Mouse (Mus musculus): Measurements from ENCODE around the gene Nkx2-1.

Nkx2-1 gene

DNA sequence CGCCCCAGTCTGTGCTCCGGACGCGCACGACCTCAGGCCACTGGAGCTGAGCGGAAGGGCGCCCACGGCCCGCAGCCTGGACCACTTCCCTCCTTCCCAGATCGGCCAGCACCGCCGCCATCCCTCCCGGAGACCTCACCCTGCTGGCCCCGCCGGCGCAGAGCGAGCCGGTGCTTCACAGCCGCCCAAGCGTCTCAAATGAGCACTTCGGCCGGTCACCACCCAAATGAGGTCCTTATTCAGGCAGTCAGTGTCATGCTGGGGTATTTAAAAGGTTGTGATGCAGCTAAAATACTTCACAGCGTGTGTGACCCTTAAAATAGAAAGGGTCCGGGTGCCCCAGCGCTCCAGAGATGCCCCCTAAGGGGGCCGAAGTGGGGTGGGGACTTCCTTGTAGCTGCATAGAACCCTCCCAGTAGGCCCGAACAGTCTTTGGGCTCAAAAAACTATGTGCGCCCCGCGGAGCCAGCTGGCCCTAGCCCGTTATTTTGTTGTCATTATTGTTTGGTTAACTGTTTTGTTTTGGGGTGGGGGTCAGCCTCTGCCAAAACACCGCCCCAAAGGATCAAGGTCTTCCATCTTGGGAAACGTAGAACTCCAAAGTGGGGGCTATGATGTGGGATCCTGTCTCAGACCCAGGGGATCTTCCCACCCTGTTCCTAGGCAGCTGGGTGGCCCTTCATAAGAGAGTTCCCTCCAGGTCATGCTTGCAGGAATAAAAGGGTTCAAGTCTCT is 15.4 kb downstream of the Nkx2-1 start:
- DNase-seq = no peak

DNA sequence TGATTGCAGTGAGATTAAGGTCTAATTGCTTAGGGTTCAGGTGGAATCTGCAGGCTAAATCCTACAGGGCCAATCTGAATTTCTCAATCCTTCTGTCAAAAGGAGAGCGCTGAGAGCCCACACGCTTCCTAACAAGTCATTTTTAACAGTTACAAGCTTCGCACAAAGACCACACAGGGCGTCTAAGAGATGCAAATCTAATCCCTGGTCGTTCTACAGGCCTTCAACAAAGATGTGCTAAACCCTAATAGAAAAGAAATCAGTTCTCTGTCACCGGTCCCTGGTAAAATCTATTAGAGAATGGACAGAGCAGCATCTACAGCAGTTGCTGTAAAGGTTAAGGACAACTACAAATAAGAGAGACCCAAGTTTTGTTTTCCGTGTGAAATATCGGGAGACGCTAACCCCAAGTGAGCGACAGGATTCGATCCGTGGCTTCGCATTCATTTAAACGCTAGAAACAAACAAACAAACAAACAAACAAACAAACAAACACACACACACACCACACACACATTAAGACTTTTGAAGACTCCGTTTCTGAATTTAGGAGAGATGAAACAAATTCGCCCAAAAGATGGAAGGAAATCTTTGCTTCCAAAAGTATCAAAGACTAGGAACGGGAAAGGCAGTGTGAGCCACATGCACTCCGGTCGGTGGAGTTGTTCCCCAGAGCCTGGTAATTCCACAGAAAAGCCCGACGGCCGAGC is 16.2 kb downstream of the Nkx2-1 start:
- DNase-seq = no peak

DNA sequence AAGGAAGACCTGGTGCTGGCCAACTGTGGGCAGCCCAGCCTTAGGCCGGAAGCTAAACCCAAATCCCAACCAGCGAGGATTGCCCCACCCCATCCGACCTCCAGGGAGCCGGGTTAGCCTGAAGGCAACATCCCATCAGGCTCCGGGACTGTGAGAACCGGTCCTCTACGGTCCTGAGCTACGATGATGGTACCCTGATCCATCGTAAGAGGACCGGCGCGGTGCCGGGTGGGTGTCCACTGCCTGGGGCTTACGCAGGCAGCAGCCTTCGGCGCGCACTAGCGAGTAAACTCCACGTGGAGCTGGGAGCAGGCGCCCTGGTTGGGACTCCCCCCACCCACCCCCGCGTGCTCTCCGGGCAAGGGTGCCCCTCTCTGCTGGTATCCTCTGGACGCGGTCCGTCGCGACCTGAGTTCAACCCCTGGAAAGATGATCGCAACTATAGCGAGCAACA is 16.9 kb downstream of the Nkx2-1 start:
- no peak for DNase-seq

DNA sequence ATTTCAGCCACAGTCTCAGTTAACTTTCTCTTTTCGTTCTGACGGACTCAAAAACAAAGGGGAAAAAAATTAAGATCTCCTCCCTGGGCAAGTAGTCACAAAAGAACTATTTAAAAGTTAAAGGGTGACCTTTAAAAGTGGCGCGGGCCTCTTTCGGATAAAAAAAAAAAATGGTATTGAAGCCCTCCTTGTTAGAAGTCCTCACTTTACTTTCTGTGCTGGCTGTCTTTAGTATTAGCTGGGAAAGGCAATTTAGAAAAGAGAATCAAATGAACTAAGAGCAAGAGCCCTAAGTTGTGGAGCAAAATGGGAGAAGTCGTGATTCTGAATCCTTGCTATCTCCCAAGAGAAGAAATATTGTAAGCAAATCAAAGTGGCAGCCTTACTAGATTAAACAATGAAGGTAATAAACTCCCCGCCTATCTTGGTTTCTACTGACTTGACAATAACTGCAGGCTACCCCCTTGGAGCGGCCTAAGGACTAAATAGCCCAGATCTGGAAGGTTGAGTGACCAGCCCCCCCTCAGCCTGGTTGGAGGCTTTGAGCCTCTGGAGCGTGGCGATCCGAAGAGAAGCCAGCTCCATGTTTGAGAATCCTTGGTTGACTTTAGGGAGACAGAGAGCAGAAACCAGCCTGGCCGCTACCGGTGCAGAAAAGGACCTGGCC is 17.5 kb downstream of the Nkx2-1 start:
- DNase-seq = no peak

DNA sequence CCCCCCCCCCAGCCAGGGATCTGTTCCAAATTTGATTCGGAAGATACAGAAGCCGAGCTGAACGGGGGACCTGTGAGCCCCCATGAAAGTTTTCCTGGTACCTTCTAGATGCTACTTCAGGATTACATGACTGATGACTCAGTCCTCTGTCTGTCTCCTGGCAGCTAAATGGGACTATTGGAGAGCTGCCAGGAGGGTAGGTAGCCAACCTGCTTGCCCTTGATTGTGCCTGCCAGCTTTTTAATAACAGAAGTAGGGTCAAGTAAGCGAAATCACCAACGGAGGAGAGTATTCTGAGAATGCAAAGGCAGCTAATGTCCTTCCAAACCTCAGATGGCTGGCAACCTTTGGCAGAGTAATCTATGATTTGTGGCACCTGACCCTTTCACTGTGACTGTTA is 18.5 kb downstream of the Nkx2-1 start:
- no peak for DNase-seq

DNA sequence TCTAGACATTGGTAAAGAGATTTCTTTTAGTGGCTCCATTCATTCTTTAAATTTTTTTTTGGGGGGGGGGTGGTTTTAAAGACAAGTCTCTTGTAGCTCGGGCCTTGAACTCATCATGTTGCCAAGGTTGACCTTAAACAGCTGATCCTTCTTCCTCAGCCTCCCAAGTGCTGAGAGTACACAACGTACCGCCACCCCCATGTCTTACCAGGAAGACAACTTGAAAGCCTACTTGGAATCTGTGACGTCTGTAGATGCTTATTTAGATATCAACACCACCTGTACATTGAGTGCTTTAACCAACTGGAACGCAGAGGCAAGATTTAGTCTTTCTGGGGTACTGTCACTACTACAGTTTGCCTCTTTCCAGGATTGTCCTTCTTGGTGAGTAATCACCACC is 21.9 kb downstream of the Nkx2-1 start:
- no peak for DNase-seq

DNA sequence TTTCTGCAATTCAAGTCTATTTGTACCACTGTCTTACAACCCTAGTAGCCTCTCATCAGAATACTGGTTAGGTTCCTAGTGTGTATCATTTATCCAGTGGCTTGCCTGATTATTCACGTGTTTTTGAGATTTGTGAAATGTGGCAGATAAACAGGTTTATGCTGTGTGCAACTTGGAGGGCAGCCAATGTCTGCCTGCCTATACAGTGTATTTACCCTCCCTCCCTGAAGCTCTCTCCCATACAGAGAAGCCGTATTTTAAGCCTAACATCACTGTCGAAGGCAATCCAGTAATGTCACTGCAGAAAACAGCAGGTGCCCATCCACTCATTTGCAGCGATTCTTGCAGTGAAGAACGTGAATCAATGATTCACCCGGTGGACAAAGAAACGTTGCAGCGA is 28.3 kb downstream of the Nkx2-1 start:
- no peak for DNase-seq

DNA sequence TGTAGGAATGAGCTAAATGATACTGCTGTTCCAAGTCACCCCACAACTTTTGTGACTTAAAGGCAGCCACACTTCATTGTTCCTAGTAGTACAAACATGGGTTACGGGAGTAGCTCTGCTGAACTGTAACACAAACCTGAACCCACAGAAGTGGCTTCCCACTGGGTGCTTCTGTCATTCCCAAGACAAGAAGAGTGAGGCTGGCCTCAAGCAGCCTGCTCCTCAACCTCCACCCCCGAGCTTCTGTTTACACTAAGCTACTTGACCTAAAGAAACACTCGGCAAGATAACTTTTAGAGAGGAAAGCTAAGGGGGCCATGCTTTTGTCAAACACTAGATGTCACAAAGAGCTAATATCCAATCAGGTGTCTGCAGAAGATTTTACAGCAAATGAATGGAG is 49.7 kb downstream of the Nkx2-1 start:
- DNase-seq = no peak

DNA sequence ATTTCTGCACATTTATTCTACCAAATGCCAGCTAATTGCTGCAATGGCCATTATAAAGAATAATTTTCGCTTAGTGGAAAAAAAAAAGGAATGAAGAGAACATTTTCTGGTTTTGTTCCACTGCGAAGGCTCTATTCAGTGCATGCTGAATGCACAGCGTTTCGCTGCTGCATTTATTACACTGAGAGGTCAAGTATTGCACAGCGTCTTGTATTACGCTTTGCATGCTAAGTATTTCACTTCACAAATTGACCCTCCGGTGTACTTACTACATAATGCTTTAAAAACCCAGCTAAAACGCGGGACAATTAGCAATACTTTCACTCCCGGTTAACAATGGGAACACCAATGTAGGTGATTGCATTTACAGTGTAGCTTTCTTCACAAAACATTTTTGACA is 54.1 kb downstream of the Nkx2-1 start:
- DNase-seq = no peak

All from cerebellum, postnatal 14 days (tissue).